Mouse (Mus musculus) midbrain, embryonic 13.5 days (tissue): ENCODE measurements around the gene Cbl. TPM values are rescaled to one million over a fixed set of nuclear protein-coding genes. Genes with fewer than 3 reads are reported as not detected.

Experiments used
- ATAC-seq: fragments of 200-750 bp; cut with Nextera tagmentation; 2 replicates; pipeline ENCODE4 v1.8.0; 2017; ENCODE audit warnings: mild to moderate bottlenecking, moderate TSS enrichment, moderate library complexity
- H3K27ac ChIP-seq: fragments of 300-500 bp; sonication (generic); 2 replicates; pipeline ENCODE4 v1.5.1; 2015; ENCODE audit warnings: inconsistent platforms, mild to moderate bottlenecking, moderate library complexity
- H3K27me3 ChIP-seq: fragments of 300-500 bp; sonication (generic); 2 replicates; pipeline ENCODE4 v1.6.1; 2015; ENCODE audit warnings: mild to moderate bottlenecking, inconsistent platforms
- H3K36me3 ChIP-seq: fragments of 300-500 bp; sonication (generic); 2 replicates; pipeline ENCODE4 v1.6.1; 2015; ENCODE audit warnings: mild to moderate bottlenecking, inconsistent platforms
- H3K4me1 ChIP-seq: fragments of 300-500 bp; sonication (generic); replicated peaks from 2 replicates; pipeline ENCODE4 v1.6.1; 2015; ENCODE audit warnings: inconsistent platforms
- H3K4me2 ChIP-seq: fragments of 300-500 bp; sonication (generic); replicated peaks from 2 replicates; pipeline ENCODE4 v1.6.1; 2015; ENCODE audit warnings: moderate library complexity, mild to moderate bottlenecking, inconsistent platforms
- H3K4me3 ChIP-seq: fragments of 300-500 bp; sonication (generic); replicated peaks from 2 replicates; pipeline ENCODE4 v1.5.1; 2015; ENCODE audit warnings: mild to moderate bottlenecking, inconsistent platforms
- H3K9ac ChIP-seq: fragments of 300-500 bp; sonication (generic); replicated peaks from 2 replicates; pipeline ENCODE4 v1.6.1; 2015; ENCODE audit warnings: mild to moderate bottlenecking, inconsistent platforms
- H3K9me3 ChIP-seq: fragments of 300-500 bp; sonication (generic); 2 replicates; pipeline ENCODE4 v1.6.1; 2016; ENCODE audit warnings: mild to moderate bottlenecking, inconsistent platforms
- WGBS: fragments of 180-500 bp; shearing (Covaris S2); methylation state at CpG from one replicate; pipeline ENCODE4 v1.1.7; 2015; 5-methylcytosine and 5-hydroxymethylcytosine counted together
- polyA plus RNA-seq: library from polyadenylated mRNA; unstranded; fragments of >200 nt; fragmentation: Nextera tagmentation; extraction: Ambion mirVana; gene quantifications from 2 replicates; pipeline ENCODE4 v1.2.1, GENCODE M21; 2015

Gene Cbl
- polyA plus RNA-seq = 26.2 and 28.5 TPM in 2 replicates

- H3K27me3 ChIP-seq = no peaks in the 10 kb centered on the region
- under 1% methylated on average over 73 of the region's 76 CpGs for WGBS
Observed at GRCm38 (mm10) chr9:44233802-44234478, at the start of gene Cbl. Cbl (minus strand) TSS chr9:44234049.

GRCm38 (mm10) chr9:44283183-44283582, 49.3 kb upstream of the Cbl start:
- no peak overlapping the region for H3K27ac ChIP-seq
- 77% methylated on average over 5 of the region's 5 CpGs for WGBS
- peaks cover 41% of the 10 kb centered on the region for H3K36me3 ChIP-seq
- H3K4me3 ChIP-seq = no peak overlapping the region
- H3K9ac ChIP-seq = no peak overlapping the region
- peaks cover 17% of the 10 kb centered on the region for H3K4me1 ChIP-seq
- no peak overlapping the region for H3K4me2 ChIP-seq
- H3K9me3 ChIP-seq = no peaks in the 10 kb centered on the region
- no peak for ATAC-seq
- H3K27me3 ChIP-seq = no peaks in the 10 kb centered on the region

More at GRCm38 (mm10) chr9:44233802-44234478, at the start of gene Cbl:
- Histone ChIP-seq H3K9me3 (no peaks in the 10 kb centered on the region), H3K4me2 (peak within 1 kb of the TSS; percentile 83), H3K4me1 (peaks cover 24% of the 10 kb centered on the region), H3K4me3 (peak within 1 kb of the TSS; percentile 90), H3K9ac (peak within 1 kb of the TSS; percentile 92), H3K36me3 (no peaks in the 10 kb centered on the region), H3K27ac (peak within 1 kb of the TSS; percentile 96)
- peak; percentile 94 for ATAC-seq

- H3K4me1 ChIP-seq = peaks cover 26% of the 10 kb centered on the region
- H3K4me2 ChIP-seq = no peak overlapping the region
- H3K27ac ChIP-seq = no peak overlapping the region
- peaks cover 24% of the 10 kb centered on the region for H3K36me3 ChIP-seq
- H3K27me3 ChIP-seq = no peaks in the 10 kb centered on the region
- 86% methylated on average over 4 of the region's 4 CpGs for WGBS
- H3K9me3 ChIP-seq = no peaks in the 10 kb centered on the region
- H3K9ac ChIP-seq = no peak overlapping the region
- no peak for ATAC-seq
- H3K4me3 ChIP-seq = no peak overlapping the region
Observed at GRCm38 (mm10) chr9:44269973-44270372, 36.1 kb upstream of the Cbl start.

GRCm38 (mm10) chr9:44269077-44269476, 35.2 kb upstream of the Cbl start:
- H3K4me2 ChIP-seq = no peak overlapping the region
- no peaks in the 10 kb centered on the region for H3K27me3 ChIP-seq
- H3K4me1 ChIP-seq = peaks cover 33% of the 10 kb centered on the region
- no peak for ATAC-seq
- WGBS = 86% methylated on average over 3 of the region's 3 CpGs
- H3K9me3 ChIP-seq = no peaks in the 10 kb centered on the region
- no peak overlapping the region for H3K4me3 ChIP-seq
- H3K27ac ChIP-seq = no peak overlapping the region
- no peak overlapping the region for H3K9ac ChIP-seq
- H3K36me3 ChIP-seq = peaks cover 15% of the 10 kb centered on the region

- H3K9me3 ChIP-seq = no peaks in the 10 kb centered on the region
- peak within 1 kb of the TSS; percentile 56 for H3K9ac ChIP-seq
- peaks cover 9% of the 10 kb centered on the region for H3K36me3 ChIP-seq
- peaks cover 33% of the 10 kb centered on the region for H3K4me1 ChIP-seq
- H3K27ac ChIP-seq = peak within 1 kb of the TSS; percentile 72
- 83% methylated on average over 6 of the region's 6 CpGs for WGBS
- H3K27me3 ChIP-seq = no peaks in the 10 kb centered on the region
- peak within 1 kb of the TSS; percentile 52 for H3K4me2 ChIP-seq
- no peak for ATAC-seq
- H3K4me3 ChIP-seq = peak within 1 kb of the TSS; percentile 33
Observed at GRCm38 (mm10) chr9:44268432-44268831, 34.6 kb upstream of the Cbl start, which contains the start of gene Nlrx1. Nlrx1 (minus strand) TSS chr9:44268599.

GRCm38 (mm10) chr9:44268027-44268360, 34.1 kb upstream of the Cbl start:
- ATAC-seq = peak; percentile 80
- 7% methylated on average over 28 of the region's 28 CpGs for WGBS

GRCm38 (mm10) chr9:44267319-44268026, 33.6 kb upstream of the Cbl start:
- Histone ChIP-seq H3K4me2 (peak overlapping the region; percentile 52), H3K4me1 (peaks cover 33% of the 10 kb centered on the region), H3K9me3 (no peaks in the 10 kb centered on the region), H3K36me3 (0 out of 2 replicates have a peak, but pooled peaks cover under 1% of the 10 kb centered on the region), H3K27ac (peak overlapping the region; percentile 72), H3K27me3 (no peaks in the 10 kb centered on the region), H3K9ac (peak overlapping the region; percentile 56), H3K4me3 (peak overlapping the region; percentile 33)
- ATAC-seq = 0 out of 2 replicates have a peak, but pooled peaks have one; percentile 35
- WGBS = 3% methylated on average over 23 of the region's 23 CpGs

More at GRCm38 (mm10) chr9:44268027-44268360, 34.1 kb upstream of the Cbl start:
- H3K9me3 ChIP-seq = no peaks in the 10 kb centered on the region
- no peaks in the 10 kb centered on the region for H3K27me3 ChIP-seq
- peaks cover 4% of the 10 kb centered on the region; the same call in 1 of the 2 replicates for H3K36me3 ChIP-seq
- peak overlapping the region; percentile 52 for H3K4me2 ChIP-seq
- peaks cover 33% of the 10 kb centered on the region for H3K4me1 ChIP-seq
- peak overlapping the region; percentile 72 for H3K27ac ChIP-seq
- peak overlapping the region; percentile 33 for H3K4me3 ChIP-seq
- H3K9ac ChIP-seq = peak overlapping the region; percentile 56

GRCm38 (mm10) chr9:44266478-44267226, 32.8 kb upstream of the Cbl start:
- Histone ChIP-seq H3K9ac (0 out of 2 replicates have a peak overlapping the region, but pooled peaks have one; percentile 8), H3K4me1 (peaks cover 33% of the 10 kb centered on the region), H3K36me3 (no peaks in the 10 kb centered on the region), H3K9me3 (no peaks in the 10 kb centered on the region), H3K27me3 (no peaks in the 10 kb centered on the region), H3K4me2 (peak overlapping the region; percentile 52; the same call in 1 of the 2 replicates), H3K27ac (peak overlapping the region; percentile 72), H3K4me3 (no peak overlapping the region)
- ATAC-seq = no peak
- WGBS = 62% methylated on average over 8 of the region's 8 CpGs

GRCm38 (mm10) chr9:44261388-44261787, 27.5 kb upstream of the Cbl start:
- Histone ChIP-seq H3K4me1 (peaks cover 13% of the 10 kb centered on the region), H3K27ac (no peak overlapping the region), H3K4me3 (no peak overlapping the region), H3K4me2 (no peak overlapping the region), H3K9me3 (no peaks in the 10 kb centered on the region), H3K27me3 (no peaks in the 10 kb centered on the region), H3K9ac (no peak overlapping the region), H3K36me3 (no peaks in the 10 kb centered on the region)
- WGBS = 83% methylated on average over 14 of the region's 14 CpGs
- ATAC-seq = no peak

- Histone ChIP-seq H3K27ac (no peak overlapping the region), H3K4me2 (no peak overlapping the region), H3K9me3 (no peaks in the 10 kb centered on the region), H3K4me3 (no peak overlapping the region), H3K9ac (no peak overlapping the region), H3K36me3 (no peaks in the 10 kb centered on the region), H3K4me1 (peaks cover 22% of the 10 kb centered on the region), H3K27me3 (no peaks in the 10 kb centered on the region)
- no peak for ATAC-seq
- WGBS = 80% methylated on average over 10 of the region's 10 CpGs
Observed at GRCm38 (mm10) chr9:44259014-44259413, 25.2 kb upstream of the Cbl start.

GRCm38 (mm10) chr9:44256213-44256612, 22.4 kb upstream of the Cbl start:
- 87% methylated on average over 8 of the region's 8 CpGs for WGBS
- Histone ChIP-seq H3K4me1 (peaks cover 38% of the 10 kb centered on the region), H3K27ac (no peak overlapping the region), H3K9me3 (no peaks in the 10 kb centered on the region), H3K27me3 (no peaks in the 10 kb centered on the region), H3K9ac (no peak overlapping the region), H3K36me3 (no peaks in the 10 kb centered on the region), H3K4me2 (no peak overlapping the region), H3K4me3 (no peak overlapping the region)
- no peak for ATAC-seq

- H3K27ac ChIP-seq = peak overlapping the region; percentile 81
- H3K27me3 ChIP-seq = no peaks in the 10 kb centered on the region
- peaks cover 45% of the 10 kb centered on the region for H3K4me1 ChIP-seq
- no peaks in the 10 kb centered on the region for H3K9me3 ChIP-seq
- H3K4me3 ChIP-seq = no peak overlapping the region
- ATAC-seq = peak; percentile 51
- H3K9ac ChIP-seq = no peak overlapping the region
- H3K36me3 ChIP-seq = no peaks in the 10 kb centered on the region
- peak overlapping the region; percentile 22 for H3K4me2 ChIP-seq
- 37% methylated on average over 6 of the region's 6 CpGs for WGBS
Observed at GRCm38 (mm10) chr9:44255136-44255521, 21.3 kb upstream of the Cbl start.
